Mouse (Mus musculus): ENCODE measurements around the gene Clec18a. TPM values are rescaled to one million over a fixed set of nuclear protein-coding genes. Genes with fewer than 3 reads are reported as not detected.

Clec18a gene
- polyA plus RNA-seq, 1 experiment: 0.04 TPM

- H3K27me3 ChIP-seq (ENCODE audit: control insufficient read depth, insufficient read depth, low read length): no peaks in the 10 kb centered on the region
- no peak overlapping the region for H3K27ac ChIP-seq (ENCODE audit: control insufficient read depth, insufficient read depth, low read length)
- TF ChIP-seq CTCF (IDR thresholded peaks at IDR 0.05; ENCODE audit: borderline replicate concordance, control insufficient read depth, extremely low read depth, insufficient read depth, low read length, poor library complexity): no peak
- TF ChIP-seq POLR2A (IDR thresholded peaks at IDR 0.05; ENCODE audit: control insufficient read depth, extremely low read depth, insufficient read depth, low read length, poor library complexity): no peak
- no peak overlapping the region for H3K4me3 ChIP-seq (ENCODE audit: control insufficient read depth, insufficient read depth, low read length)
- peak; percentile 39 for DNase-seq
- H3K4me1 ChIP-seq (replicated peaks; ENCODE audit: control insufficient read depth, insufficient read depth, low read length): no peaks in the 10 kb centered on the region
- 99% methylated on average over 2 of the region's 2 CpGs for WGBS
- H3K36me3 ChIP-seq (ENCODE audit: control insufficient read depth, insufficient read depth, low read length): peaks cover 78% of the 10 kb centered on the region
Observed at GRCm38 (mm10) chr8:111048694-111049093, 43.5 kb downstream of the Clec18a start.

GRCm38 (mm10) chr8:111044003-111044734 lies 48.1 kb downstream of the Clec18a start:
- no peak overlapping the region for H3K27ac ChIP-seq (ENCODE audit: control insufficient read depth, insufficient read depth, low read length)
- no peaks in the 10 kb centered on the region for H3K27me3 ChIP-seq (ENCODE audit: control insufficient read depth, insufficient read depth, low read length)
- H3K4me3 ChIP-seq (ENCODE audit: control insufficient read depth, insufficient read depth, low read length): no peak overlapping the region
- no peaks in the 10 kb centered on the region for H3K4me1 ChIP-seq (replicated peaks; ENCODE audit: control insufficient read depth, insufficient read depth, low read length)
- no peak for DNase-seq
- 62% methylated on average over 2 of the region's 2 CpGs for WGBS
- TF ChIP-seq CTCF (IDR thresholded peaks at IDR 0.05; ENCODE audit: borderline replicate concordance, control insufficient read depth, extremely low read depth, insufficient read depth, low read length, poor library complexity) (no peak), POLR2A (IDR thresholded peaks at IDR 0.05; ENCODE audit: control insufficient read depth, extremely low read depth, insufficient read depth, low read length, poor library complexity) (no peak)
- peaks cover 92% of the 10 kb centered on the region for H3K36me3 ChIP-seq (ENCODE audit: control insufficient read depth, insufficient read depth, low read length)

GRCm38 (mm10) chr8:111042546-111042945 lies 49.7 kb downstream of the Clec18a start:
- no peak for DNase-seq
- Histone ChIP-seq H3K27me3 (ENCODE audit: control insufficient read depth, insufficient read depth, low read length) (no peaks in the 10 kb centered on the region), H3K4me3 (ENCODE audit: control insufficient read depth, insufficient read depth, low read length) (no peak overlapping the region), H3K4me1 (replicated peaks; ENCODE audit: control insufficient read depth, insufficient read depth, low read length) (no peaks in the 10 kb centered on the region), H3K36me3 (ENCODE audit: control insufficient read depth, insufficient read depth, low read length) (peaks cover 84% of the 10 kb centered on the region), H3K27ac (ENCODE audit: control insufficient read depth, insufficient read depth, low read length) (no peak overlapping the region)
- TF ChIP-seq POLR2A (IDR thresholded peaks at IDR 0.05; ENCODE audit: control insufficient read depth, extremely low read depth, insufficient read depth, low read length, poor library complexity) (no peak), CTCF (IDR thresholded peaks at IDR 0.05; ENCODE audit: borderline replicate concordance, control insufficient read depth, extremely low read depth, insufficient read depth, low read length, poor library complexity) (no peak)
- 97% methylated on average over 19 of the region's 19 CpGs for WGBS

- no peaks in the 10 kb centered on the region for H3K27me3 ChIP-seq (ENCODE audit: control insufficient read depth, insufficient read depth, low read length)
- H3K36me3 ChIP-seq (ENCODE audit: control insufficient read depth, insufficient read depth, low read length): peaks cover 26% of the 10 kb centered on the region
- H3K27ac ChIP-seq (ENCODE audit: control insufficient read depth, insufficient read depth, low read length): no peak overlapping the region
- TF ChIP-seq POLR2A (IDR thresholded peaks at IDR 0.05; ENCODE audit: control insufficient read depth, extremely low read depth, insufficient read depth, low read length, poor library complexity) (no peak), CTCF (IDR thresholded peaks at IDR 0.05; ENCODE audit: borderline replicate concordance, control insufficient read depth, extremely low read depth, insufficient read depth, low read length, poor library complexity) (no peak)
- no peak overlapping the region for H3K4me3 ChIP-seq (ENCODE audit: control insufficient read depth, insufficient read depth, low read length)
- H3K4me1 ChIP-seq (replicated peaks; ENCODE audit: control insufficient read depth, insufficient read depth, low read length): peaks cover 6% of the 10 kb centered on the region
- 96% methylated on average over 15 of the region's 15 CpGs for WGBS
- DNase-seq: no peak
Observed at GRCm38 (mm10) chr8:111036591-111036990, 55.6 kb downstream of the Clec18a start.

- Histone ChIP-seq H3K27me3 (ENCODE audit: control insufficient read depth, insufficient read depth, low read length) (no peaks in the 10 kb centered on the region), H3K4me3 (ENCODE audit: control insufficient read depth, insufficient read depth, low read length) (peak overlapping the region; percentile 67), H3K27ac (ENCODE audit: control insufficient read depth, insufficient read depth, low read length) (no peak overlapping the region), H3K4me1 (replicated peaks; ENCODE audit: control insufficient read depth, insufficient read depth, low read length) (peaks cover 10% of the 10 kb centered on the region), H3K36me3 (ENCODE audit: control insufficient read depth, insufficient read depth, low read length) (peaks cover 9% of the 10 kb centered on the region)
- WGBS: 29% methylated on average over 12 of the region's 12 CpGs
- DNase-seq: peak; percentile 22
- TF ChIP-seq POLR2A (IDR thresholded peaks at IDR 0.05; ENCODE audit: control insufficient read depth, extremely low read depth, insufficient read depth, low read length, poor library complexity) (no peak), CTCF (IDR thresholded peaks at IDR 0.05; ENCODE audit: borderline replicate concordance, control insufficient read depth, extremely low read depth, insufficient read depth, low read length, poor library complexity) (no peak)
Observed at GRCm38 (mm10) chr8:111034276-111034675, 58.0 kb downstream of the Clec18a start.

- TF ChIP-seq CTCF (IDR thresholded peaks at IDR 0.05; ENCODE audit: borderline replicate concordance, control insufficient read depth, extremely low read depth, insufficient read depth, low read length, poor library complexity): no peak
- TF ChIP-seq POLR2A (IDR thresholded peaks at IDR 0.05; ENCODE audit: control insufficient read depth, extremely low read depth, insufficient read depth, low read length, poor library complexity): no peak; the same call in 1 of the 2 replicates
- peaks cover 4% of the 10 kb centered on the region; the same call in 1 of the 2 replicates for H3K36me3 ChIP-seq (ENCODE audit: control insufficient read depth, insufficient read depth, low read length)
- H3K27me3 ChIP-seq (ENCODE audit: control insufficient read depth, insufficient read depth, low read length): no peaks in the 10 kb centered on the region
- peak; percentile 96 for DNase-seq
- 11% methylated on average over 37 of the region's 37 CpGs for WGBS
- peak overlapping the region; percentile 67 for H3K4me3 ChIP-seq (ENCODE audit: control insufficient read depth, insufficient read depth, low read length)
- H3K27ac ChIP-seq (ENCODE audit: control insufficient read depth, insufficient read depth, low read length): no peak overlapping the region
- H3K4me1 ChIP-seq (replicated peaks; ENCODE audit: control insufficient read depth, insufficient read depth, low read length): peaks cover 10% of the 10 kb centered on the region
Observed at GRCm38 (mm10) chr8:111033482-111034215, 58.6 kb downstream of the Clec18a start.

All from thymus, adult 2 months (tissue).